Mouse (Mus musculus) hindbrain, embryonic 14.5 days (tissue): ENCODE measurements around the gene Cntnap2. TPM values are rescaled to one million over a fixed set of nuclear protein-coding genes. Genes with fewer than 3 reads are reported as not detected.

Source experiments
- ATAC-seq: fragments of 200-750 bp; cut with Nextera tagmentation; 2 replicates; pipeline ENCODE4 v1.8.0; 2017; ENCODE audit warnings: moderate number of reproducible peaks, mild to moderate bottlenecking, moderate TSS enrichment, moderate library complexity; ENCODE audit not compliant: low FRiP score
- DNase-seq: peaks from one replicate; pipeline ENCODE4 v3.0.0-alpha.2; 2015; ENCODE audit warnings: low spot score
- H3K27ac ChIP-seq: fragments of 300-500 bp; sonication (generic); 2 replicates; pipeline ENCODE4 v1.5.1; 2014; ENCODE audit warnings: mild to moderate bottlenecking, moderate library complexity
- H3K27me3 ChIP-seq: fragments of 300-500 bp; sonication (generic); 2 replicates; pipeline ENCODE4 v1.6.1; 2014; ENCODE audit warnings: mild to moderate bottlenecking, low read length, mixed read lengths; ENCODE audit not compliant: control insufficient read depth, insufficient read depth
- H3K36me3 ChIP-seq: fragments of 300-500 bp; sonication (generic); replicated peaks from 2 replicates; pipeline ENCODE4 v1.6.1; 2014; ENCODE audit not compliant: control insufficient read depth, insufficient read depth
- H3K4me1 ChIP-seq: fragments of 300-500 bp; sonication (generic); replicated peaks from 2 replicates; pipeline ENCODE4 v1.6.1; 2014; ENCODE audit warnings: antibody characterized with exemption, low read length, mixed read lengths; ENCODE audit not compliant: control insufficient read depth, insufficient read depth
- H3K4me2 ChIP-seq: fragments of 300-500 bp; sonication (generic); replicated peaks from 2 replicates; pipeline ENCODE4 v1.6.1; 2014; ENCODE audit warnings: mild to moderate bottlenecking, moderate library complexity
- H3K4me3 ChIP-seq: fragments of 300-500 bp; sonication (generic); replicated peaks from 2 replicates; pipeline ENCODE4 v1.5.1; 2014; ENCODE audit warnings: mild to moderate bottlenecking, low read length
- H3K9ac ChIP-seq: fragments of 300-500 bp; sonication (generic); 2 replicates; pipeline ENCODE4 v1.6.1; 2014
- H3K9me3 ChIP-seq: fragments of 300-500 bp; sonication (generic); 2 replicates; pipeline ENCODE4 v1.6.1; 2016; ENCODE audit warnings: low read length; ENCODE audit not compliant: control insufficient read depth
- WGBS: fragments of 180-500 bp; shearing (Covaris S2); extraction: QIAGEN DNeasy Blood & Tissue Kit; methylation state at CpG from one replicate; pipeline ENCODE4 v1.1.7; 2014; 5-methylcytosine and 5-hydroxymethylcytosine counted together
- polyA plus RNA-seq: library from polyadenylated mRNA; unstranded; fragments of >200 nt; fragmentation: Nextera tagmentation; extraction: Ambion mirVana; gene quantifications from 2 replicates; pipeline ENCODE4 v1.2.1, GENCODE M21; 2014

Cntnap2 gene
- polyA plus RNA-seq, 1 experiment from 2014 or later, result 46.6 TPM

GRCm38 (mm10) chr6:45954773-45955172, 895.6 kb downstream of the Cntnap2 start:
- Histone ChIP-seq H3K4me1 (0 out of 2 replicates have a peak, but pooled peaks cover 6% of the 10 kb centered on the region), H3K4me3 (no peak overlapping the region), H3K36me3 (no peaks in the 10 kb centered on the region), H3K4me2 (no peak overlapping the region), H3K27ac (no peak overlapping the region), H3K27me3 (no peaks in the 10 kb centered on the region), H3K9ac (no peak overlapping the region), H3K9me3 (no peaks in the 10 kb centered on the region)
- no peak for DNase-seq
- no peak for ATAC-seq

GRCm38 (mm10) chr6:45964494-45964893, 905.3 kb downstream of the Cntnap2 start:
- H3K36me3 ChIP-seq, result no peaks in the 10 kb centered on the region
- no peak overlapping the region for H3K27ac ChIP-seq
- 83% methylated on average over 1 of the region's 1 CpGs for WGBS
- H3K4me3 ChIP-seq, result no peak overlapping the region
- H3K9ac ChIP-seq, result no peak overlapping the region
- no peaks in the 10 kb centered on the region for H3K9me3 ChIP-seq
- ATAC-seq (no peak), DNase-seq (no peak)
- H3K4me1 ChIP-seq, result no peaks in the 10 kb centered on the region
- H3K27me3 ChIP-seq, result no peaks in the 10 kb centered on the region
- H3K4me2 ChIP-seq, result no peak overlapping the region

- no peaks in the 10 kb centered on the region for H3K9me3 ChIP-seq
- no peak overlapping the region for H3K4me3 ChIP-seq
- H3K4me1 ChIP-seq, result no peaks in the 10 kb centered on the region
- H3K27me3 ChIP-seq, result no peaks in the 10 kb centered on the region
- H3K36me3 ChIP-seq, result no peaks in the 10 kb centered on the region
- H3K9ac ChIP-seq, result no peak overlapping the region
- H3K4me2 ChIP-seq, result no peak overlapping the region
- DNase-seq (no peak), ATAC-seq (no peak)
- WGBS, result 65% methylated on average over 6 of the region's 6 CpGs
- no peak overlapping the region for H3K27ac ChIP-seq
These were observed 915.5 kb downstream of the Cntnap2 start for GRCm38 (mm10) chr6:45974471-45975154.

- ATAC-seq (no peak), DNase-seq (no peak)
- H3K4me2 ChIP-seq, result no peak overlapping the region
- H3K4me3 ChIP-seq, result no peak overlapping the region
- H3K27ac ChIP-seq, result no peak overlapping the region
- H3K27me3 ChIP-seq, result no peaks in the 10 kb centered on the region
- H3K4me1 ChIP-seq, result no peaks in the 10 kb centered on the region
- H3K9ac ChIP-seq, result no peak overlapping the region
- no peaks in the 10 kb centered on the region for H3K36me3 ChIP-seq
- WGBS, result 79% methylated on average over 2 of the region's 2 CpGs
- no peaks in the 10 kb centered on the region for H3K9me3 ChIP-seq
These were observed 920.0 kb downstream of the Cntnap2 start for GRCm38 (mm10) chr6:45979171-45979570.

- WGBS, result 82% methylated on average over 3 of the region's 3 CpGs
- no peaks in the 10 kb centered on the region for H3K4me1 ChIP-seq
- H3K4me2 ChIP-seq, result no peak overlapping the region
- H3K36me3 ChIP-seq, result no peaks in the 10 kb centered on the region
- H3K4me3 ChIP-seq, result no peak overlapping the region
- DNase-seq, result no peak
- no peaks in the 10 kb centered on the region for H3K27me3 ChIP-seq
- no peak overlapping the region for H3K27ac ChIP-seq
- ATAC-seq, result no peak
- H3K9me3 ChIP-seq, result no peaks in the 10 kb centered on the region
- H3K9ac ChIP-seq, result no peak overlapping the region
These were observed 928.9 kb downstream of the Cntnap2 start for GRCm38 (mm10) chr6:45988051-45988450.

GRCm38 (mm10) chr6:45991086-45991485, 931.9 kb downstream of the Cntnap2 start:
- Histone ChIP-seq H3K27me3 (no peaks in the 10 kb centered on the region), H3K36me3 (no peaks in the 10 kb centered on the region), H3K4me3 (no peak overlapping the region), H3K4me2 (no peak overlapping the region), H3K9ac (no peak overlapping the region), H3K9me3 (no peaks in the 10 kb centered on the region), H3K27ac (no peak overlapping the region), H3K4me1 (no peaks in the 10 kb centered on the region)
- 85% methylated on average over 1 of the region's 1 CpGs for WGBS
- ATAC-seq, result no peak
- no peak for DNase-seq

GRCm38 (mm10) chr6:46022515-46023143, 963.5 kb downstream of the Cntnap2 start:
- Histone ChIP-seq H3K4me1 (no peaks in the 10 kb centered on the region), H3K27me3 (no peaks in the 10 kb centered on the region), H3K4me2 (no peak overlapping the region), H3K9me3 (no peaks in the 10 kb centered on the region), H3K27ac (no peak overlapping the region), H3K9ac (no peak overlapping the region), H3K36me3 (no peaks in the 10 kb centered on the region), H3K4me3 (no peak overlapping the region)
- ATAC-seq (peak; percentile 59; the same call in 1 of the 2 replicates), DNase-seq (no peak)
- 73% methylated on average over 2 of the region's 2 CpGs for WGBS

GRCm38 (mm10) chr6:46031821-46032594, 972.9 kb downstream of the Cntnap2 start:
- H3K4me3 ChIP-seq, result no peak overlapping the region
- WGBS, result 83% methylated on average over 2 of the region's 2 CpGs
- no peak overlapping the region for H3K9ac ChIP-seq
- H3K27ac ChIP-seq, result no peak overlapping the region
- no peaks in the 10 kb centered on the region for H3K9me3 ChIP-seq
- no peak overlapping the region for H3K4me2 ChIP-seq
- no peak for ATAC-seq
- H3K36me3 ChIP-seq, result no peaks in the 10 kb centered on the region
- no peaks in the 10 kb centered on the region for H3K27me3 ChIP-seq
- no peaks in the 10 kb centered on the region for H3K4me1 ChIP-seq
- DNase-seq, result no peak

GRCm38 (mm10) chr6:46033108-46033507, 974.0 kb downstream of the Cntnap2 start:
- H3K4me2 ChIP-seq, result no peak overlapping the region
- no peaks in the 10 kb centered on the region for H3K4me1 ChIP-seq
- H3K4me3 ChIP-seq, result no peak overlapping the region
- WGBS, result 67% methylated on average over 2 of the region's 2 CpGs
- H3K9me3 ChIP-seq, result no peaks in the 10 kb centered on the region
- ATAC-seq (no peak), DNase-seq (no peak)
- no peak overlapping the region for H3K27ac ChIP-seq
- H3K9ac ChIP-seq, result no peak overlapping the region
- H3K36me3 ChIP-seq, result no peaks in the 10 kb centered on the region
- no peaks in the 10 kb centered on the region for H3K27me3 ChIP-seq
